Mouse (Mus musculus): Measurements from ENCODE around the gene Ntrk3. TPM values are rescaled to one million over a fixed set of nuclear protein-coding genes. Genes with fewer than 3 reads are reported as not detected.
A peak's percentile ranks its signal among the peaks of the same experiment; 100 is the strongest.

Ntrk3 gene
- polyA plus RNA-seq, 1 experiment from 2014 or later, result 16.4 TPM

DNA sequence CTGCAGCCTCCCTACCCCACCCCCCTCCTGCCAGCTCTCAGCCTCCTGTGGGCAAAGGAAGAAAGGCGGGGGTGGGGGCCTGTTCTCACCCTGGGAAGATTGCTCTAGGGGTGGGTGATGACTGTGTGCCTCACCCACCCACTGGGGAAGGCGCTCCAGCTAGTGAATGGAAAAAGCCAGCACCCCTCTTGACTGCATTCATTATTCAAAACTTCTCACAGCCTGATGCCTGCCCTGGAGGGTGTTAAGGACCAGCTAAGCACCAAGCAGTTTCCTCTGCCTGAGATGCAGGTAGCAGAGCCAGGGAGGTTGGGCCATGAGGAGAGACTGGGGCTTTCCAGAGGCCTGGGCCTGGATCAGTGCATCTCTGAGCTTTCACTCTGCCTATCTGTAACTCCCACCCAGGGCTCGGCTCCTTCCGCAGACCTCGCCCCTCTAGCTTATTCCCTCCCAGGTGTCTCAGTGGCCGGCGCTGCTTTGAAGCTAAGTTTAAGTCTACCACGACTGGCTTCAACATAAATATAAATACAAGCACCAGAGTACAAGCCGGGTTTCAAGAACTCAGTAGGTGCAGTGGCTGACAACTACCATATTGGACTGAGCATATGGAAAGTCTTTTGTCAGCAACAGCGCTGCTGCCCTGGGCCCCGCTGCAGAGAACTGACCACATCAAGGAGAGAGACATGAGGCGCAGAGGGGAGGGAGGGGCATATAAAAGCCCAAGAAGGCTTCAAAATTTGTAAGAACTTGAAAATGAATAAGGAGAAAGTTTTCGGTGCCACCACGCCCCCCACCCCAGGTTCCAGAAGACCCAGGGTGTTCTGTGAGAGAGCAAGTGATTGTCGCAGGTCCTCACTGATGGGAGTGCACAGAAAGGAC is 140.3 kb downstream of the Ntrk3 start:
- Histone ChIP-seq H3K36me3 (ENCODE audit: control insufficient read depth, insufficient read depth, low read length) (no peaks in the 10 kb centered on the region), H3K27me3 (replicated peaks; ENCODE audit: control insufficient read depth, insufficient read depth, low read length) (no peaks in the 10 kb centered on the region), H3K9me3 (replicated peaks; ENCODE audit: control insufficient read depth, low read length) (no peaks in the 10 kb centered on the region), H3K27ac (ENCODE audit: low read depth, low read length) (peak overlapping the region; percentile 44), H3K9ac (ENCODE audit: low read length) (0 out of 2 replicates have a peak overlapping the region, but pooled peaks have one; percentile 13), H3K4me2 (ENCODE audit: low read length) (peak overlapping the region; percentile 21; the same call in 1 of the 2 replicates), H3K4me3 (ENCODE audit: low read depth, low read length) (no peak overlapping the region), H3K4me1 (ENCODE audit: control insufficient read depth, insufficient read depth, low read length) (peaks cover 18% of the 10 kb centered on the region; the same call in 1 of the 2 replicates)
- 30% methylated on average over 15 of the region's 15 CpGs for WGBS
- DNase-seq (ENCODE audit: low spot score), result peak; percentile 35
- ATAC-seq, result peak; percentile 42; the same call in 1 of the 2 replicates

DNA sequence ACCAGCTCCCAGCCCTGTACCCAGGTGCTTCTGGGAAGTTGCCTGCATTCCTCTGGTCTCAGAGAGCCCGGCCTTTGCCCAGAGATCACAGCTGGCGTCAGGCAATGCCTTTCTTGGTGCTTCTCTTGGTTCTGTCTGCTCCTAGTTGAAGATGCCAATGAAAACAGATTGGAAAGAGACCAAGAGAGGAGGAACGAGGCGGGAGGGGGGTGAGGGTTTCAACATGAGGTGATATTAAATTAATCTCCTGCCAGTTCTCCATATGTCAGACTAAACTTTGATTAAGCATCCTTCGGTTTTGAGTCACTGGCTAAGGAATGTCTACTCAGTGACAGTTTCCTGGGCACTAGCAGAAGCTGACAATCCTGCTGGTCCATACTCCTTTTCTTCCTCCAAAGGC is 141.3 kb downstream of the Ntrk3 start:
- Histone ChIP-seq H3K9me3 (replicated peaks; ENCODE audit: control insufficient read depth, low read length) (no peaks in the 10 kb centered on the region), H3K4me3 (ENCODE audit: low read depth, low read length) (no peak overlapping the region), H3K27me3 (replicated peaks; ENCODE audit: control insufficient read depth, insufficient read depth, low read length) (no peaks in the 10 kb centered on the region), H3K4me2 (ENCODE audit: low read length) (no peak overlapping the region), H3K27ac (ENCODE audit: low read depth, low read length) (no peak overlapping the region), H3K36me3 (ENCODE audit: control insufficient read depth, insufficient read depth, low read length) (no peaks in the 10 kb centered on the region), H3K4me1 (ENCODE audit: control insufficient read depth, insufficient read depth, low read length) (peaks cover 18% of the 10 kb centered on the region; the same call in 1 of the 2 replicates), H3K9ac (ENCODE audit: low read length) (no peak overlapping the region)
- no peak for ATAC-seq
- DNase-seq (ENCODE audit: low spot score), result peak; percentile 53
- 42% methylated on average over 5 of the region's 5 CpGs for WGBS

DNA sequence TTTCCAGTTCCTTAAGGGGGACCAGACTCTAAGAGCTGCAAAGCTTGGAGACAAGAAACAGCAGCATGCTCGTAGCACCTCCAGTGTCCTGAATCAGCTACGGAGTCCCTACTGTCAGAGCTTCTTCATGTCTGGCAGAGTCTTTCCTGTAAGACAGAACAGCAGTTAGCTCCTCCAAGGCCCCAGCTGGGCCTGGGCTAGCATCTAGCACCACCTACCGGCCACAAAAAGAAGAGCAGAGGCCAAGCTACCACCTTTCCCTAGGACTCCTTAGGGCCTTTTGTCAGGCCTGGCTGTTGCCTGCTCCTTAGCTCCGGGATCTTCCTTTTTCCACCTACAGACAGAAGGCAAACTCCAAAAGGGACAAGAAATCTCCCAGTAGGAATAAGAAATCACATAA is 141.9 kb downstream of the Ntrk3 start:
- no peaks in the 10 kb centered on the region for H3K9me3 ChIP-seq (replicated peaks; ENCODE audit: control insufficient read depth, low read length)
- no peak overlapping the region for H3K27ac ChIP-seq (ENCODE audit: low read depth, low read length)
- ATAC-seq (peak; percentile 74), DNase-seq (ENCODE audit: low spot score) (peak; percentile 86)
- no peak overlapping the region for H3K9ac ChIP-seq (ENCODE audit: low read length)
- no peak overlapping the region for H3K4me3 ChIP-seq (ENCODE audit: low read depth, low read length)
- H3K36me3 ChIP-seq (ENCODE audit: control insufficient read depth, insufficient read depth, low read length), result no peaks in the 10 kb centered on the region
- H3K27me3 ChIP-seq (replicated peaks; ENCODE audit: control insufficient read depth, insufficient read depth, low read length), result no peaks in the 10 kb centered on the region
- peaks cover 18% of the 10 kb centered on the region; the same call in 1 of the 2 replicates for H3K4me1 ChIP-seq (ENCODE audit: control insufficient read depth, insufficient read depth, low read length)
- H3K4me2 ChIP-seq (ENCODE audit: low read length), result no peak overlapping the region
- 3% methylated on average over 4 of the region's 4 CpGs for WGBS

DNA sequence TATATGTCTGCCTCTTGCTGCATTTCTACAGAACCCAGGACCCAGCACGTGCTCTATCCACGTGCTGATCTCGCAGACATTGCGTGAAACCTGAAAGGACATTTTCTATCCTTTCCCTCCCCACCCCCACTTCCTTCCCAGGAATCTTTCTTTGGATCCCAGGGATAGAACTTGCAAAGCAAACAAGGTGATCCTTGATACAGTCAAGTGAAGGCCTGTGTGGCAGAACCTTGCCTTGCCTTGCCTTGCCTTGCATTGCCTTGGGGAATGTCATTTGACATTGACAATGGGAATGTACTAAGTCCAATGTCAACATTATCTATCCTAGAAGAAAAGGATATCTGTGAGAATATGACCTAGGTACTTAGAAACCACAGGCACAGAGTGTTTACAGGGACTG is 144.9 kb downstream of the Ntrk3 start:
- Histone ChIP-seq H3K4me3 (ENCODE audit: low read depth, low read length) (no peak overlapping the region), H3K9ac (ENCODE audit: low read length) (no peak overlapping the region), H3K36me3 (ENCODE audit: control insufficient read depth, insufficient read depth, low read length) (no peaks in the 10 kb centered on the region), H3K4me1 (ENCODE audit: control insufficient read depth, insufficient read depth, low read length) (peaks cover 12% of the 10 kb centered on the region; the same call in 1 of the 2 replicates), H3K27ac (ENCODE audit: low read depth, low read length) (no peak overlapping the region), H3K27me3 (replicated peaks; ENCODE audit: control insufficient read depth, insufficient read depth, low read length) (no peaks in the 10 kb centered on the region), H3K9me3 (replicated peaks; ENCODE audit: control insufficient read depth, low read length) (no peaks in the 10 kb centered on the region), H3K4me2 (ENCODE audit: low read length) (no peak overlapping the region)
- no peak for ATAC-seq
- no peak for DNase-seq (ENCODE audit: low spot score)
- 91% methylated on average over 4 of the region's 4 CpGs for WGBS

DNA sequence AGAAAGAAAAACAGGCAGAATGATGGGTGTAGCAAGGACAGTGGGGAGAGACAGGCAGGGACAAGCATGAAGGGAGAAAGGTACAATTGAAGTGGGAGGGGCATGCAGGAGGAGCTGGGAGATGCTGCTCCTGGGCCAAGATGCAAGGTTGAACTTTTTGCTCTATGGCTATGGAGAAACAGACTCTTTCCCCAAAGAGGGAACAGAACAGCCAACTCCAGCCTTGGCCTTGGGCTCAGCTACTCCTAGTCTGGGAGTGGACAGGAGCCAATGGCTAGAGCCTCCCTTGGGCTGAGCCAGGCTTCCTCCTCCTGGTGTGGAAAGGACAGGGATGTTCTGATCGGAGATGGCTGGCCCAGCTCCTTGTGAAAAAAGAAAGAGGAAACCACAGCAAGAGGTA is 145.6 kb downstream of the Ntrk3 start:
- Histone ChIP-seq H3K9ac (ENCODE audit: low read length) (no peak overlapping the region), H3K9me3 (replicated peaks; ENCODE audit: control insufficient read depth, low read length) (no peaks in the 10 kb centered on the region), H3K27me3 (replicated peaks; ENCODE audit: control insufficient read depth, insufficient read depth, low read length) (no peaks in the 10 kb centered on the region), H3K4me2 (ENCODE audit: low read length) (no peak overlapping the region), H3K4me1 (ENCODE audit: control insufficient read depth, insufficient read depth, low read length) (peaks cover 4% of the 10 kb centered on the region; the same call in 1 of the 2 replicates), H3K27ac (ENCODE audit: low read depth, low read length) (no peak overlapping the region), H3K36me3 (ENCODE audit: control insufficient read depth, insufficient read depth, low read length) (no peaks in the 10 kb centered on the region), H3K4me3 (ENCODE audit: low read depth, low read length) (no peak overlapping the region)
- WGBS, result 100% methylated on average over 1 of the region's 1 CpGs
- no peak for DNase-seq (ENCODE audit: low spot score)
- ATAC-seq, result no peak

DNA sequence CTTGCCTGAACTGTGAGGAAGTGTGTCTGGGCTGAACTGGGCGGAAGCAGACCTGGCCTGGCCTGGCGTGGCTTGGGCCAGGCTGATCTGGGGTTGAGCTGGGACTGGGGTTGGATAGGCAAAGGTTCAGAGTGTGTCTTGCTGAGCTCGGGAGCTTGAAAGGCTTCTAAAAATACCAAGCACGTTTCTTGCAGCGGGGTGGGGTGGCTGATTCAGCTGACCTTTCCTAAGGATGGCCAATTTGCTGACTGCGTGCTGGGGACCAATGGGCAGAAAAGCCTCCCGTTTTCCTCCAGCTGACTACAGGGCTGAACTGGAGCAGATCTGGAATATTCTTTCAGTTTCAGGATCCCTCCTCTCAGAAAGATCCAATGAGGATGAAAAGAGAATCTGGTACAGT is 148.0 kb downstream of the Ntrk3 start:
- Histone ChIP-seq H3K27ac (ENCODE audit: low read depth, low read length) (no peak overlapping the region), H3K9me3 (replicated peaks; ENCODE audit: control insufficient read depth, low read length) (no peaks in the 10 kb centered on the region), H3K4me2 (ENCODE audit: low read length) (no peak overlapping the region), H3K27me3 (replicated peaks; ENCODE audit: control insufficient read depth, insufficient read depth, low read length) (no peaks in the 10 kb centered on the region), H3K36me3 (ENCODE audit: control insufficient read depth, insufficient read depth, low read length) (no peaks in the 10 kb centered on the region), H3K9ac (ENCODE audit: low read length) (no peak overlapping the region), H3K4me3 (ENCODE audit: low read depth, low read length) (no peak overlapping the region), H3K4me1 (ENCODE audit: control insufficient read depth, insufficient read depth, low read length) (no peaks in the 10 kb centered on the region)
- DNase-seq (ENCODE audit: low spot score) (no peak), ATAC-seq (no peak)
- WGBS, result 77% methylated on average over 7 of the region's 7 CpGs

DNA sequence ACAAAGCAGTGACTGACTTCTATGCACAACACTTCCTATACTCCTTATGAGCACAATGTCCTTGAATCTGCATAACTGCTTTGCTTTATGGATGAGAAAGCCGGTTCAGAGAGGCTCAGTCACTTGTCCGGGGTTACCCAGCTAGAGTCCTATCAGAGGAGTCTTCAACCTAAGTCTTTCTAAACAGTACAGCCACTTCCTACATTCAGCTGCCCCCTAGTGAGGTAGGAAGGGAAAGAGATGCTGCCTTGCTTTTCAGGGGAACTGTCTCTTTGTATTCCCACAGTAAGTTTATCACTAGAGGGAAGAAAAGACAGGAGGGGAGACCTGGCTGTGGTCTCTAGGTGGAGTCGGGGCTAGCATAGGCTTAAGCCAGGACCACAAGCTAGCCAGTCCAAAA is 151.0 kb downstream of the Ntrk3 start:
- Histone ChIP-seq H3K9me3 (replicated peaks; ENCODE audit: control insufficient read depth, low read length) (no peaks in the 10 kb centered on the region), H3K36me3 (ENCODE audit: control insufficient read depth, insufficient read depth, low read length) (no peaks in the 10 kb centered on the region), H3K9ac (ENCODE audit: low read length) (no peak overlapping the region), H3K4me1 (ENCODE audit: control insufficient read depth, insufficient read depth, low read length) (no peaks in the 10 kb centered on the region), H3K4me2 (ENCODE audit: low read length) (no peak overlapping the region), H3K27me3 (replicated peaks; ENCODE audit: control insufficient read depth, insufficient read depth, low read length) (no peaks in the 10 kb centered on the region), H3K27ac (ENCODE audit: low read depth, low read length) (no peak overlapping the region), H3K4me3 (ENCODE audit: low read depth, low read length) (no peak overlapping the region)
- WGBS, result 31% methylated on average over 3 of the region's 3 CpGs
- DNase-seq (ENCODE audit: low spot score) (peak; percentile 36), ATAC-seq (no peak)

DNA sequence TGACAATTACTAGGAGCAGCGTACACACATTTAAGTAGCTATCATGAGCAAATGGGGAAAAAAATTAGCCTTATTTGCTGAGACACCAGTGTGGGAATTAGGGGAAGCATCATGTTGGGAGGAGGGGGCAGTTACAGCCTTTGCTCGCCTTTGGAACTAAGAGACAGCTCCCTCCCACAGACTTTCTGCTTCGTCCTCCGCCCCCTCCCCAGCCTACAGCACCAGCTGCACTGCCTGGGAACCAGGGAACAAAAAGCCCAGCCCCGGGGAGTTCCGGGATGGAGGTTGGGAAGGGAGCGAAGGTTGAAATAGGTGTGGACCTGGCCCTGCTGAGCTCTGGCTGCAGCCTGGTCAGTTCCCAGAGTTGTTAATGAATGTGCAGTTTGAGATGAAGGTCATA is 151.9 kb downstream of the Ntrk3 start:
- 44% methylated on average over 7 of the region's 7 CpGs for WGBS
- H3K9ac ChIP-seq (ENCODE audit: low read length), result no peak overlapping the region

DNA sequence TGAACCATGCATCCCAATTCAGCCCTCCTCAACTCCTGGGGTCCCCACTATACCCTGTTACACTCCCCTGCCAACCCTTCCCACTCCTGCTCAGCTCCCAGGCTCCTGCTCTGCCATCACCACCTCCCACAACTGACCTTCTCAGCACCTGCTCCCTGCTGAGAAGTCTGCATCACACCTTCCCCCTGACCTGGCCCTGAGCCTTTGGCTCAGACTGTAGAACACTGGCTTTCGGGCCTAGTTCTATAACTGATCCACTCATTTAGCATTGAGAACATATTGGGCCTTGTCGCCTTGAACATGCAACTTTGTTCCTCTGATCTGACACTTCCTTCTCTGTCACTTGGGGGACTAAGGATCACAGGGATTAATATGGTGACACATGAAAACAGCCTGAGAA is 152.9 kb downstream of the Ntrk3 start:
- Histone ChIP-seq H3K4me2 (ENCODE audit: low read length) (no peak overlapping the region), H3K36me3 (ENCODE audit: control insufficient read depth, insufficient read depth, low read length) (no peaks in the 10 kb centered on the region), H3K9me3 (replicated peaks; ENCODE audit: control insufficient read depth, low read length) (no peaks in the 10 kb centered on the region), H3K4me1 (ENCODE audit: control insufficient read depth, insufficient read depth, low read length) (no peaks in the 10 kb centered on the region), H3K27ac (ENCODE audit: low read depth, low read length) (no peak overlapping the region), H3K4me3 (ENCODE audit: low read depth, low read length) (no peak overlapping the region), H3K9ac (ENCODE audit: low read length) (no peak overlapping the region), H3K27me3 (replicated peaks; ENCODE audit: control insufficient read depth, insufficient read depth, low read length) (no peaks in the 10 kb centered on the region)
- DNase-seq (ENCODE audit: low spot score) (no peak), ATAC-seq (no peak)
- 92% methylated on average over 2 of the region's 2 CpGs for WGBS

More for the DNA sequence above, 151.9 kb downstream of the Ntrk3 start:
- Histone ChIP-seq H3K36me3 (ENCODE audit: control insufficient read depth, insufficient read depth, low read length) (no peaks in the 10 kb centered on the region), H3K27ac (ENCODE audit: low read depth, low read length) (no peak overlapping the region), H3K4me2 (ENCODE audit: low read length) (no peak overlapping the region), H3K9me3 (replicated peaks; ENCODE audit: control insufficient read depth, low read length) (no peaks in the 10 kb centered on the region), H3K27me3 (replicated peaks; ENCODE audit: control insufficient read depth, insufficient read depth, low read length) (no peaks in the 10 kb centered on the region), H3K4me1 (ENCODE audit: control insufficient read depth, insufficient read depth, low read length) (no peaks in the 10 kb centered on the region), H3K4me3 (ENCODE audit: low read depth, low read length) (no peak overlapping the region)
- ATAC-seq (no peak), DNase-seq (ENCODE audit: low spot score) (no peak)
